Mouse (Mus musculus) kidney, adult 2 months (tissue): ENCODE measurements around the gene Fdps. TPM values are rescaled to one million over a fixed set of nuclear protein-coding genes. Genes with fewer than 3 reads are reported as not detected.
"Not testable (repeated sequence)": the region's sequence is repeated elsewhere in the genome, so short reads cannot be mapped to it uniquely, and the experiment has no call there.

Source experiments
- DNase-seq: peaks from one replicate; pipeline ENCODE4 v3.0.0; 2021
- H3K27ac ChIP-seq: fragments of 200-500 bp; 2 replicates; pipeline ENCODE4 v1.5.1; 2012; ENCODE audit warnings: low read depth, low read length, control low read depth, inconsistent platforms; ENCODE audit not compliant: insufficient read depth
- H3K27me3 ChIP-seq: fragments of 200-500 bp; replicated peaks from 2 replicates; pipeline ENCODE4 v1.6.1; 2012; ENCODE audit warnings: mild to moderate bottlenecking, moderate library complexity, low read length, inconsistent platforms; ENCODE audit not compliant: control insufficient read depth, insufficient read depth
- H3K36me3 ChIP-seq: fragments of 200-500 bp; 2 replicates; pipeline ENCODE4 v1.6.1; 2012; ENCODE audit warnings: mild to moderate bottlenecking, moderate library complexity, low read length, inconsistent platforms; ENCODE audit not compliant: control insufficient read depth, insufficient read depth
- H3K4me1 ChIP-seq: fragments of 200-500 bp; 2 replicates; pipeline ENCODE4 v1.6.1; 2011; ENCODE audit warnings: low read length; ENCODE audit not compliant: control insufficient read depth, insufficient read depth
- H3K4me3 ChIP-seq: fragments of 200-500 bp; 2 replicates; pipeline ENCODE4 v1.5.1; 2011; ENCODE audit warnings: mild to moderate bottlenecking, low read depth, low read length, control low read depth; ENCODE audit not compliant: insufficient read depth
- CTCF ChIP-seq: fragments of 200-500 bp; conservative IDR thresholded peaks from 2 replicates; pipeline ENCODE4 v1.5.1; 2011; ENCODE audit warnings: low read depth, mild to moderate bottlenecking, control low read depth, low read length, moderate library complexity, mixed read lengths; ENCODE audit not compliant: insufficient read depth, insufficient read length
- POLR2A ChIP-seq: fragments of 200-500 bp; IDR thresholded peaks from one replicate; pipeline ENCODE4 v1.6.1; 2011; ENCODE audit warnings: low read depth, low read length, control low read depth
- WGBS: fragments of 180-500 bp; shearing (Covaris S2); methylation state at CpG from one replicate; pipeline ENCODE4 v1.1.7; 2018; 5-methylcytosine and 5-hydroxymethylcytosine counted together
- polyA plus RNA-seq: library from polyadenylated mRNA; depleted of rRNA; stranded (reverse); fragments of >200 nt; gene quantifications from 2 replicates; pipeline ENCODE4 v1.2.3, GENCODE M21; 2012; rRNA removed

Fdps gene
- polyA plus RNA-seq, 1 experiment = 54.9 TPM

DNA sequence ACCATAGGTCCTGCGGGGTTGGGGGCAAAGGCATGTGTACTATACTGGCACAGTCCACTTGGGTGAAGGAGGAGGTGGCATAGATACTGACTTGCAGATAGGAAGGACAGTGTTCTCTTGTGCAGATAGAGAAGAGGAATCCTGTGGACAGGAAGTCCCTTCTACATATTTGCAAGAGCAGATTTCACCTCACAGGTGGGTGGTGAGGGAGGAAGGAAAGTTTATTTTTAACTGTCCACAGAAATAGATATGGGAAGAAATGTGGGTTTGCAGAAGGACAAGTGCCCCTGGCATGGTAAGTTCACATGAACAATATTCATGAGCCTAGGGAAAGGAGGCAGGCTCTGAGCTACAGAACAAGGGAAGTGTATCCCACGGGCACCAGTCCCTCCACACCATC is 17.6 kb downstream of the Fdps start:
- TF ChIP-seq POLR2A = no peak
- TF ChIP-seq CTCF = no peak
- DNase-seq = no peak
- 72% methylated on average over 2 of the region's 2 CpGs for WGBS
- Histone ChIP-seq H3K27me3 (no peaks in the 10 kb centered on the region), H3K4me3 (no peak overlapping the region), H3K27ac (no peak overlapping the region), H3K36me3 (no peaks in the 10 kb centered on the region), H3K4me1 (peaks cover 4% of the 10 kb centered on the region; the same call in 1 of the 2 replicates)

DNA sequence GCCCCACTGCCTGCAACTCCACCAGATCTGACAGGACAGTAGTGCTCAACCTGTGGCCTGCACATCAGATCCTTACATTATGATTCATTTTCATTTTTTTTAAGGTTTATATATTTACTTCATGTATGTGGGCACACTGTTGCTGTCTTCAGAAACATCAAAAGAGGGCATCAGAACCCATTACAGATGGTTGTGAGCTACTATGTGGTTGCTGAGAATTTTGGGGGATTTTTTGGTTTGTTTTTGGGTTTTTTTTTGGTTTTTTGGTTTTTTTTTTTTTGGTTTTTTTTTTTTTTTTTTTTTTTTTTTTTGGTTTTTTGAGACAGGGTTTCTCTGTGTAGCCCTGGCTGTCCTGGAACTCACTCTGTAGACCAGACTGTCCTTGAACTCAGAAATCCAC is 19.5 kb downstream of the Fdps start:
- H3K27ac ChIP-seq = not testable (repeated sequence)

GRCm38 (mm10) chr3:89077383-89077782 is 24.4 kb downstream of the Fdps start:
- 71% methylated on average over 9 of the region's 9 CpGs for WGBS
- TF ChIP-seq CTCF (no peak), POLR2A (no peak)
- peaks cover 5% of the 10 kb centered on the region for H3K36me3 ChIP-seq
- H3K27ac ChIP-seq = no peak overlapping the region
- no peak for DNase-seq
- no peak overlapping the region for H3K4me3 ChIP-seq
- no peaks in the 10 kb centered on the region for H3K4me1 ChIP-seq
- H3K27me3 ChIP-seq = no peaks in the 10 kb centered on the region

More for the DNA sequence above, 19.5 kb downstream of the Fdps start:
- DNase-seq, H3K4me3 ChIP-seq, H3K27me3 ChIP-seq, H3K4me1 ChIP-seq, H3K36me3 ChIP-seq: not testable (repeated sequence)

- H3K4me3 ChIP-seq = no peak overlapping the region
- H3K36me3 ChIP-seq = peaks cover 20% of the 10 kb centered on the region
- H3K27me3 ChIP-seq = no peaks in the 10 kb centered on the region
- H3K27ac ChIP-seq = no peak overlapping the region
- no peaks in the 10 kb centered on the region for H3K4me1 ChIP-seq
- TF ChIP-seq CTCF (no peak), POLR2A (no peak)
- no peak for DNase-seq
These were observed 34.5 kb downstream of the Fdps start for GRCm38 (mm10) chr3:89067265-89067664.

DNA sequence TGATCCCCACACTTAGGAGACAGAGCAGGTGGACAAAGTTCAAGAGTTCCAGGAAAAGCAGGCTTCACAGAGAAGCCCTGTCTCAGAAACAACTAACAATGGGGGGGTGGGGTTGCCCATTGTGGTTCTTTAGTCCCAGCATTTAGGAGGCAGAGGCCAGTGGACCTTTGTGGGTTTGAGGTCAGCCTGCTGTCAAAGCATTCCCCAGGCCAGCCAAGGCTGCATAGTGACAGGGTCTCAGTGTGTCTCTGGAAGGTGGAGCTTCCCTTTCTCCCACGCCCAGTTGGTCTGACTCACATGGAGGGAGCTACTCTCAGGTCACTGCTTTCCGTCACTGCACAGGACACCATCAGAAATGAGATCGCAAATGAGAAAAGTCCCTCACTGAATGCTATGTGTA is 40.1 kb downstream of the Fdps start:
- H3K27me3 ChIP-seq = no peaks in the 10 kb centered on the region
- H3K27ac ChIP-seq = no peak overlapping the region
- WGBS = 84% methylated on average over 3 of the region's 3 CpGs
- H3K4me1 ChIP-seq = no peaks in the 10 kb centered on the region
- TF ChIP-seq POLR2A = no peak
- peaks cover 5% of the 10 kb centered on the region for H3K36me3 ChIP-seq
- DNase-seq = no peak
- H3K4me3 ChIP-seq = no peak overlapping the region

GRCm38 (mm10) chr3:89058783-89059182 is 43.0 kb downstream of the Fdps start:
- Histone ChIP-seq H3K27me3 (no peaks in the 10 kb centered on the region), H3K4me3 (no peak overlapping the region), H3K36me3 (peaks cover 2% of the 10 kb centered on the region), H3K27ac (no peak overlapping the region), H3K4me1 (no peaks in the 10 kb centered on the region)
- TF ChIP-seq POLR2A (no peak), CTCF (peak; percentile 62)
- WGBS = 87% methylated on average over 3 of the region's 3 CpGs
- DNase-seq = peak; percentile 38

- Histone ChIP-seq H3K27me3 (no peaks in the 10 kb centered on the region), H3K4me1 (no peaks in the 10 kb centered on the region), H3K27ac (no peak overlapping the region), H3K4me3 (no peak overlapping the region), H3K36me3 (peaks cover 2% of the 10 kb centered on the region)
- DNase-seq = no peak
- 90% methylated on average over 9 of the region's 9 CpGs for WGBS
- no peak for TF ChIP-seq CTCF
- TF ChIP-seq POLR2A = no peak
These were observed 43.4 kb downstream of the Fdps start for GRCm38 (mm10) chr3:89058361-89058760.

Other genes starting within 250 kb of the Fdps start
- gene Msto1, start 188.0 kb downstream of the Fdps start, polyA plus RNA-seq = 35.9 and 41.1 TPM in 2 replicates
- gene Ash1l, start 151.3 kb downstream of the Fdps start, polyA plus RNA-seq = 7.8 and 8.9 TPM in 2 replicates
- 57.0 and 78.0 TPM in 2 replicates for gene Dap3, start 150.8 kb downstream of the Fdps start, polyA plus RNA-seq
- gene Rusc1, start 8.6 kb downstream of the Fdps start, polyA plus RNA-seq = 33.6 and 34.5 TPM in 2 replicates
- gene Gm43738, start 860 bp downstream of the Fdps start, polyA plus RNA-seq = not detected in 2 replicates
- 79.3 and 96.0 TPM in 2 replicates for gene Pklr, start 34.2 kb upstream of the Fdps start, polyA plus RNA-seq
- 1.1 and 1.4 TPM in 2 replicates for gene Hcn3, start 58.2 kb upstream of the Fdps start, polyA plus RNA-seq
- 37.8 and 40.2 TPM in 2 replicates for gene Clk2, start 62.8 kb upstream of the Fdps start, polyA plus RNA-seq
- 138 and 141 TPM in 2 replicates for gene Scamp3, start 75.5 kb upstream of the Fdps start, polyA plus RNA-seq
- 18.3 and 18.4 TPM in 2 replicates for gene Fam189b, start 81.2 kb upstream of the Fdps start, polyA plus RNA-seq
- 61.6 and 65.3 TPM in 2 replicates for gene Gba, start 101.0 kb upstream of the Fdps start, polyA plus RNA-seq
- gene Thbs3, start 113.2 kb upstream of the Fdps start, polyA plus RNA-seq = 5.0 and 7.9 TPM in 2 replicates
- 257 and 283 TPM in 2 replicates for gene Mtx1, start 125.1 kb upstream of the Fdps start, polyA plus RNA-seq
- gene Muc1, start 127.1 kb upstream of the Fdps start, polyA plus RNA-seq = 45.9 and 53.8 TPM in 2 replicates
- gene Krtcap2, start 144.0 kb upstream of the Fdps start, polyA plus RNA-seq = 142 and 173 TPM in 2 replicates
- gene Trim46, start 144.3 kb upstream of the Fdps start, polyA plus RNA-seq = 9.1 and 10.5 TPM in 2 replicates
- 431 and 562 TPM in 2 replicates for gene Dpm3, start 157.4 kb upstream of the Fdps start, polyA plus RNA-seq
- gene Slc50a1, start 168.6 kb upstream of the Fdps start, polyA plus RNA-seq = 109 and 110 TPM in 2 replicates
- 54.1 and 59.2 TPM in 2 replicates for gene Efna1, start 179.2 kb upstream of the Fdps start, polyA plus RNA-seq
- gene Efna3, start 221.0 kb upstream of the Fdps start, polyA plus RNA-seq = 2.4 and 4.2 TPM in 2 replicates
- 8.2 and 10.4 TPM in 2 replicates for gene Efna4, start 236.1 kb upstream of the Fdps start, polyA plus RNA-seq
- gene Adam15, start 248.0 kb upstream of the Fdps start, polyA plus RNA-seq = 95.1 and 111 TPM in 2 replicates